Mouse (Mus musculus): ENCODE measurements around the gene Ldlrad2.
A peak's percentile ranks its signal among the peaks of the same experiment; 100 is the strongest.

Gene Ldlrad2

GRCm38 (mm10) chr4:137553466-137553865, 20.9 kb downstream of the Ldlrad2 start:
- DNase-seq (ENCODE audit: extremely low read depth, low read depth): no peak

GRCm38 (mm10) chr4:137546003-137546525, 28.3 kb downstream of the Ldlrad2 start:
- DNase-seq (ENCODE audit: extremely low read depth, low read depth): peak; percentile 27

- DNase-seq (ENCODE audit: extremely low read depth, low read depth): no peak
These were observed 28.8 kb downstream of the Ldlrad2 start for GRCm38 (mm10) chr4:137545568-137545967.

GRCm38 (mm10) chr4:137542968-137543367, 31.4 kb downstream of the Ldlrad2 start:
- no peak for DNase-seq (ENCODE audit: extremely low read depth, low read depth)

GRCm38 (mm10) chr4:137540356-137540755, 34.0 kb downstream of the Ldlrad2 start:
- DNase-seq (ENCODE audit: extremely low read depth, low read depth): no peak

- no peak for DNase-seq (ENCODE audit: extremely low read depth, low read depth)
These were observed 46.5 kb downstream of the Ldlrad2 start for GRCm38 (mm10) chr4:137527872-137528271.

GRCm38 (mm10) chr4:137527368-137527767, 47.0 kb downstream of the Ldlrad2 start:
- no peak for DNase-seq (ENCODE audit: extremely low read depth, low read depth)

GRCm38 (mm10) chr4:137525426-137525825, 48.9 kb downstream of the Ldlrad2 start:
- DNase-seq (ENCODE audit: extremely low read depth, low read depth): no peak

Data from MEL-GATA-1-ER (cell line).